Mouse (Mus musculus) midbrain, embryonic 16.5 days (tissue): ENCODE data around the gene Fabp1. TPM values are rescaled to one million over a fixed set of nuclear protein-coding genes. Genes with fewer than 3 reads are reported as not detected.

Experiments used
- ATAC-seq: fragments of 200-750 bp; cut with Nextera tagmentation; 2 replicates; pipeline ENCODE4 v1.8.0; 2017; ENCODE audit warnings: moderate TSS enrichment
- H3K27ac ChIP-seq: fragments of 300-500 bp; sonication (generic); 2 replicates; pipeline ENCODE4 v1.5.1; 2014; ENCODE audit warnings: mild to moderate bottlenecking, low read length, mixed read lengths
- H3K27me3 ChIP-seq: fragments of 300-500 bp; sonication (generic); 2 replicates; pipeline ENCODE4 v1.6.1; 2014; ENCODE audit warnings: low read depth, low read length, mixed read lengths; ENCODE audit not compliant: control insufficient read depth, insufficient read depth
- H3K36me3 ChIP-seq: fragments of 300-500 bp; sonication (generic); 2 replicates; pipeline ENCODE4 v1.6.1; 2014; ENCODE audit warnings: mild to moderate bottlenecking, low read length, moderate library complexity, mixed read lengths; ENCODE audit not compliant: control insufficient read depth, insufficient read depth
- H3K4me1 ChIP-seq: fragments of 300-500 bp; sonication (generic); 2 replicates; pipeline ENCODE4 v1.6.1; 2014; ENCODE audit warnings: mild to moderate bottlenecking, low read length, mixed read lengths; ENCODE audit not compliant: control insufficient read depth, insufficient read depth
- H3K4me2 ChIP-seq: fragments of 300-500 bp; sonication (generic); 2 replicates; pipeline ENCODE4 v1.6.1; 2014; ENCODE audit warnings: mild to moderate bottlenecking, low read length, mixed read lengths
- H3K4me3 ChIP-seq: fragments of 300-500 bp; sonication (generic); 2 replicates; pipeline ENCODE4 v1.5.1; 2014; ENCODE audit warnings: low read depth, mild to moderate bottlenecking, low read length, moderate library complexity, mixed read lengths
- H3K9ac ChIP-seq: fragments of 300-500 bp; sonication (generic); 2 replicates; pipeline ENCODE4 v1.6.1; 2014; ENCODE audit warnings: low read depth, low read length, mixed read lengths
- H3K9me3 ChIP-seq: fragments of 300-500 bp; sonication (generic); replicated peaks from 2 replicates; pipeline ENCODE4 v1.6.1; 2014; ENCODE audit warnings: mild to moderate bottlenecking, low read length, mixed read lengths; ENCODE audit not compliant: control insufficient read depth, poor library complexity, severe bottlenecking
- WGBS: fragments of 180-500 bp; shearing (Covaris S2); extraction: QIAGEN DNeasy Blood & Tissue Kit; methylation state at CpG from one replicate; pipeline ENCODE4 v1.1.7; 2014; 5-methylcytosine and 5-hydroxymethylcytosine counted together
- polyA plus RNA-seq: library from polyadenylated mRNA; unstranded; fragments of >200 nt; fragmentation: Nextera tagmentation; extraction: Ambion mirVana; gene quantifications from 2 replicates; pipeline ENCODE4 v1.2.1, GENCODE M21; 2015

The Fabp1 gene
- polyA plus RNA-seq, 1 experiment from 2014 or later, result not detected

DNA sequence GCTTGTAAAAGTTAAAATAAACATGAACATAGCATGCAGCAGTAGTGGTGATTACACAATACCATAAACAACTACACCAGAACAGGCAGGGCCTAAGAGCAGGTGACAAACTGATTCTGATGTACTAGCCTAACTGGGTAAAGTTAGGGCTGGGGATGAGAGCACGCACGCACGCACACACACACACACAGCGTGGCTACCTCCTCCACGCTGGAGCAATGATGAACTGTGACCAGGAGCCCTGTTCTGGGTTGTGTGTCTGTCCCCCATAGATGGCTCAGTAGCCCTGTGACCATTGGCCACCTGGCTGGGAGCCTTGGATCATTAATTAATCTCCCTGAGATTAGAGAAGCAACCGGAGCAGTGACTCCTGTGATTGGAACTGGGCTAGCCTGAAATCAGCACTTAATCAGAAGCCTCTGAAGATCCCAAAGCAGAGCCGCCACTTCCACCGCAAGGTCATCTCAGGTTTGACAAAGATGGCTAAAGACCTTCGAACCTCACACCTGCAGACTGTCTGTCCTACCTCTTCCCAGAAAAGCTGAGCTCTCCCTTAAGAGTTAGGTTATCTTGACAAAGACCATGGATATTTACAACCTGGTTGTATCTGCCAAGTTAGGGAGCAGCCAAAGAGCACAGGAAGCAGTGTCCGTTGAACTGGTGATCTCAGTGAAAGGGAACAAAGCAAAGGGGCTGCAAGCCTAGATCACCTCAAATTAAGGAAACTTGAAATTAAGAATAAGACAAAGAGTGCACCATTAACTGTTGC, 26.6 kb upstream of the Fabp1 start:
- ATAC-seq, result no peak
- Histone ChIP-seq H3K36me3 (no peaks in the 10 kb centered on the region), H3K4me3 (no peak overlapping the region), H3K9me3 (no peaks in the 10 kb centered on the region), H3K4me1 (no peaks in the 10 kb centered on the region), H3K27me3 (no peaks in the 10 kb centered on the region), H3K9ac (no peak overlapping the region), H3K27ac (no peak overlapping the region), H3K4me2 (no peak overlapping the region)
- WGBS, result 91% methylated on average over 10 of the region's 10 CpGs

DNA sequence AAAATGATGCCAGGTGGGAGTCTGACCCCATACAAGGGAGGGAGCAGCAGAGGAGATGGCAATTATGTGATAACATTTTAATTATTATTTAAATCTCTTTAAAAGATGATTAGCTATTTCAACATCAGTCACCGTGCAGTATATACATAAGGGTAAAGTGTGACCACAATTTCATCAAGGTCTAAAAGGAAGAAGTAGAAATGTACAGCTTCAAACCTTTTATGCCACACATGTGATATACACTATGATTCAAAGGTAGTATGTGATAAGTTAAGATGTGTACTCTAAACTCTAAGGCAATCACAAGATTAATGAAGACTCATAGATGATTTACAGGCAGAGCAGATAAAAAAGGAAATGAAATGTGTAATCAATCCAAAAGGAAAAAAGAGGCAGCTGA, 19.0 kb upstream of the Fabp1 start:
- Histone ChIP-seq H3K4me2 (no peak overlapping the region), H3K27me3 (no peaks in the 10 kb centered on the region), H3K9me3 (no peaks in the 10 kb centered on the region), H3K9ac (no peak overlapping the region), H3K4me1 (no peaks in the 10 kb centered on the region), H3K36me3 (no peaks in the 10 kb centered on the region), H3K27ac (no peak overlapping the region), H3K4me3 (no peak overlapping the region)
- ATAC-seq, result no peak
- WGBS, result 88% methylated on average over 1 of the region's 1 CpGs

DNA sequence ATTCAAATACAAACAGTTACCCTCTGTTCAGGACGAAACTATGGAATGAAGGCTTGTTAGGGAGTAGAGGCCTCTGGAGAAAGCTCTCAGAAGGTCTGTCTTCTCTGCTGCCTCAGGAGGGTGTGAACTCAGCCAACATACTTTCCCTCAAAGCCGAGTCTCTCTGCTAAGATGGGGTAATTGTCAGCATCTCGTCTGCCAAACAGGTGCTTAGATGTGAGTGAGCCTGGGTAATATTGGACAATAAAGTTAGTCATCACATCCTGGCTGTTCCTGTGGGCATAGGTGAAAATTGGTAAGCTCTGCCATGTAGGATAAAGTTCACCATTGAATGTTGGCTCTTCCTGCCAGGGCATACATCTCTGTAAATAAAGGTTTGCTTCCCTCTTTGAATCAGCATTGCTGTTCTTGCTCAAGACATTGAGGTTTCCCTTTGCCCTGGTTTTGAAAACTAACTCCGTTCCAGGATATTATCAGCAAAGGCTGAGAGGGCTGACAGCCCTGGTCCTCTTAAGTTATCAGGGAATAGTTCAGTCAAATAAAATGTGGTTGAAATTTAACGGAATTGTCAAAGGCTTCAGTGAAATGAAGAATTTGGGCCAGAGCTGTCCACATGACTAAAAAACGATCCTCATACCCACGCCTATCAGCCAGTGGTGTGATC, 14.6 kb upstream of the Fabp1 start:
- ATAC-seq, result no peak
- Histone ChIP-seq H3K4me1 (no peaks in the 10 kb centered on the region), H3K27ac (no peak overlapping the region), H3K9ac (no peak overlapping the region), H3K4me2 (no peak overlapping the region), H3K36me3 (no peaks in the 10 kb centered on the region), H3K9me3 (no peaks in the 10 kb centered on the region), H3K4me3 (no peak overlapping the region), H3K27me3 (no peaks in the 10 kb centered on the region)
- WGBS, result 83% methylated on average over 7 of the region's 7 CpGs

DNA sequence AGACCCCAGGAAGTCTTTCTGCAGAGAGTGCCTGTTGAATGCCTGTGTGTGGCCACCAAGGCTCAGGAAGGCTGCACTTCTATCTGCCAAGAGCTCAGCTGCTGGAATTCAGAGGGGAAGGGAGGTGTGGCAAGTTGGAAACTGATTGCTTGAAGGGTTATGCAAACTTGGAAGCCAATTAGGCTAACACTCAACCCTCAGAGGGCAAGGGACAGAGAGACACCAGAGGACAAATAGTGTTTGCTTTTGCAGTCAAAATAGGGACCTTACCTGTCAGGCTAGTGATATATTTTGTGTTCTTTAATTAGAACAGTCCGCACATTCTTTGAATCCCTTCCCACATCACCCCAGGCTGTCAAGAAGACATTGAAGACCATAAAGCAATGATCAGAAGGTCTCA, 10.0 kb upstream of the Fabp1 start:
- Histone ChIP-seq H3K27me3 (no peaks in the 10 kb centered on the region), H3K4me3 (no peak overlapping the region), H3K4me1 (no peaks in the 10 kb centered on the region), H3K27ac (no peak overlapping the region), H3K4me2 (no peak overlapping the region), H3K9me3 (no peaks in the 10 kb centered on the region), H3K36me3 (no peaks in the 10 kb centered on the region), H3K9ac (no peak overlapping the region)
- no peak for ATAC-seq
- 91% methylated on average over 1 of the region's 1 CpGs for WGBS

DNA sequence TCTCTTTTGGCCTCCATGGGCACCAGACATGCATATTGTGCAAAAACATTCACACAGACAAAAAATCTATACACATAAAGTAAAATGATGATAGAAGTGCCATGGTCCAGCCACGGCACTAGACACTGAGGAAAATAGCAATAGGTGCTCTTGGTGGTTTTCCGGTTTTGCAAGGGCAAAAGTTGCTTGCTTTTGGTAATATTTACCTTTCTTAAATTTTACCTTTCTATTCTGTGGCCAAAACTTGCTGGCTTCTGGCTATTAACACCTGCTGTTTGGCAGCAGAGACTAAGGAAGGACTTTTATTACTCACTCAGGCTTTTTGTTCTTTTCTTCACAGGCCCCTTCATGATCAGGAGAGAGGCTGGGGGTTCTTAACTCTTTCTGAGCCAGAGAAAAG, 9.1 kb upstream of the Fabp1 start:
- Histone ChIP-seq H3K36me3 (no peaks in the 10 kb centered on the region), H3K9me3 (no peaks in the 10 kb centered on the region), H3K27ac (no peak overlapping the region), H3K4me3 (no peak overlapping the region), H3K4me1 (no peaks in the 10 kb centered on the region), H3K9ac (no peak overlapping the region), H3K27me3 (no peaks in the 10 kb centered on the region), H3K4me2 (no peak overlapping the region)
- 95% methylated on average over 2 of the region's 2 CpGs for WGBS
- ATAC-seq, result no peak

DNA sequence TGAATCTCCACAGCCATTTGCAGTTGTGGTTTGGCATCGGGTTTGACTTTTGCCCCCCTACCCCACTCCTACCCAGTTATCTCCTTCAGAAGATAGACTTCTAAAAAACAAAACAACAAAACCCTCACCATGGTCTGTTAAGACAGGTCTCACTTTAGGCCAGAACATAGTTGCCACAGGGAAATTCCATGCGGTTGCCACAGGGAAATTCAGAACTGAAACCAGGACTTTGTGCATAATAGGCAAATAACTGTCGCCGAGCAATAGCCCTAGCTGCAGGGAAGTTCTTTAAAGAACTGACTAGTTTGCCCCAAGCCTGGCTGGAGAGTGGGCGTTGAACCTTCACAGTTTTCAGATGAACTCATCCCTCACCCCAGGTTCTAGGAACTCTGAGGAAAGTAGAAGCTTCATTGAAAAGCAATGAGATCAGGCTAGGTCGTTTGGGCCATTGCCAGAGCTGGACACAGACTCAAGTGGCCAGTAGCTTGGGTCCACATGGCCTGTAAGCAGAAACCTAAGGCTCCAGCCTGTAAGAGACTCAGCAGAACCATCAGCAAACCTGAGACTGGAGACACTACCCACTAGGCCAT, 6.4 kb upstream of the Fabp1 start:
- H3K4me1 ChIP-seq, result no peaks in the 10 kb centered on the region
- no peak for ATAC-seq
- no peaks in the 10 kb centered on the region for H3K9me3 ChIP-seq
- H3K27me3 ChIP-seq, result no peaks in the 10 kb centered on the region
- no peak overlapping the region for H3K27ac ChIP-seq
- 83% methylated on average over 6 of the region's 6 CpGs for WGBS
- no peak overlapping the region for H3K9ac ChIP-seq
- H3K4me2 ChIP-seq, result no peak overlapping the region
- H3K36me3 ChIP-seq, result no peaks in the 10 kb centered on the region
- no peak overlapping the region for H3K4me3 ChIP-seq

DNA sequence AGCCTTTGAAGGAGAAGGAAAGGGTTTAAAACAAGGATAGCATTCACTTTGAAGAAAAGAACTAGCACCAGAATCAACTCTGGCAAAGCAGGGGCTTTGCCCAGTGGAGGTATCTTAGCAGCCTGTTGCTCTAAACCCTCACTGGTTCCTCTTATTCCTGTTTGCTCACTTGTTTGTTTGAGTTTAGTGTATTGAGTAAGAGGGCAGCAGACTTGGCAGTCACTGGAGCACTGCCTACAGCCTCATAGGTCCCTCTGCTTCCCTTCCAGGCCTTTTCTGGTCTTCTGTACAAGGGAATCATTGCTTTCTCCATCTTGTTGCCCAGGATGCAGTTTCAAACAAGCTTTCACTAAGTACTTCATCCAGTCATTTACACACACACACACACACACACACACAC, 3.5 kb upstream of the Fabp1 start:
- H3K27me3 ChIP-seq, result no peaks in the 10 kb centered on the region

DNA sequence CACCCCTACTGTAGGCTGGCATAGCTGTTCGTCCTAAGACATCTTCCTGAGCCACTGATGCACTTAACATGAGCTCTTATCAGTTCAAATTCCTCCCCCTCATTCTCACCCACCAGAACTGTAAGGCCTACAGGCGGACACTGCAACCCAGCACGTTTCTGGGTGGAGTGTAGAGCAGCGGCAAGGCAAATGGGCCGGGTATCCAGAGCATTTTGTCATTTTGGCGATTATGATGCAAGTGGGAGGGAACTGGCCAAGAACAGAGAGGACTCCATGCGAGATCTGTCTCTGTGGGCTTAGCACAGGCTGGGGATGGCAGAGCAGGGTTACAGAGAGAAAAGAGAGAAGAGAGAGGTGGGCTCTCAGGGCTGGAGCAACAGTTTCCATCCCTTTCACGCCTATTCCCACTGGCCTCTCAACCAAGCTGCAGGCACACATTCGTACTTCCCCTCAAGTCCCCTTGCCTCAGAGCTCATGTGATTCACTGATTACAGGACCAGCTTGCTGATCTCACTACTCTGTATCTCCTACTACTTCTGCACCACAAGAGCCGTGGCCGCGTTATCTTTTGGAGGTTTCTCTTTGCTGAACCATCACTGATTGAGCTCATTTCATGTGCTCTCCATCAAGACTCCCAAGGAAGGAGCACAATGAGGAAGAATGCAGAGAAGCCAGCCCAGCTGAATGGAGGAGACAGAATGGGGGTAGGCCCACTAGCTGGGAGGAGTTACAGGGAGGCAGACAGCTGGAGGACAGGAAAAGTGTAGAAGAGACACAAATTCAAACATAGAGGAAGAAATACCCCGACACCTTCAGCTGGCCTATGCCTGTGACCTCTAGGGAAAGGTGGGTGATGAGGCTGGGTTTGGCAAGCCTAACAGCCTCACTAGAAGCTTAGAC, 1.7 kb upstream of the Fabp1 start:
- Histone ChIP-seq H3K4me2 (no peak overlapping the region), H3K4me3 (no peak overlapping the region), H3K9ac (no peak overlapping the region), H3K9me3 (no peaks in the 10 kb centered on the region), H3K27me3 (no peaks in the 10 kb centered on the region), H3K4me1 (no peaks in the 10 kb centered on the region), H3K36me3 (no peaks in the 10 kb centered on the region), H3K27ac (no peak overlapping the region)
- WGBS, result 87% methylated on average over 13 of the region's 13 CpGs
- no peak for ATAC-seq

More for the DNA sequence above, 3.5 kb upstream of the Fabp1 start:
- ATAC-seq, result no peak
- H3K4me3 ChIP-seq, result no peak overlapping the region
- no peaks in the 10 kb centered on the region for H3K9me3 ChIP-seq
- H3K27ac ChIP-seq, result no peak overlapping the region
- H3K9ac ChIP-seq, result no peak overlapping the region
- H3K4me2 ChIP-seq, result no peak overlapping the region
- no peaks in the 10 kb centered on the region for H3K36me3 ChIP-seq
- H3K4me1 ChIP-seq, result no peaks in the 10 kb centered on the region
